Mouse (Mus musculus): ENCODE data around the gene Sult1a1.

GRCm38 (mm10) chr7:126644914-126645313 lies 31.3 kb downstream of the Sult1a1 start:
- no peak for TF ChIP-seq GATA1 (IDR thresholded peaks at IDR 0.05; ENCODE audit: borderline replicate concordance, low read length)
- no peak for TF ChIP-seq FLI1 (IDR thresholded peaks at IDR 0.05; ENCODE audit: low read length)
